Mouse (Mus musculus): ENCODE data around the gene Olfr1303.

The Olfr1303 gene

DNA sequence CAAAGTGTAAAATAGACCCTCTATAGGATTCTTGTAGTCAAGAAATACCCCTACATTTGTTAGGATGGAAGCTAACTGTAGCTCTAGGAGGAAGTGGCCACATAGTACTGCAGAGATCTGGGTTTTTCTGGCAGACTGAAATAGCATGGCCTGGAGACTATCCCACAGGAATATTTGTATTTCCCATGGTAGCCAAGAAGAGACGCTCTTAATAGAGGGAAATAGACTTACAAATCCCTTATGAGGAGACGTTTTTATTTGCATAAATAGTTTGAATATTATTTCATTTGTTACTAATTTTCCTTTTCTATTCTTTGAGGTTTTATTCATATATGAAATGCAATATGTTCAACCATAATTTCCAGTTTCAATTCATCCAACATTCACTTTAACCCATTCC, at the start of gene Olfr1303:
TSS of gene Olfr1303 (minus strand) at position 101 of the 400 bp plus-strand sequence.
- in situ Hi-C loops (cut with MboI, MseI) = no loop called here

DNA sequence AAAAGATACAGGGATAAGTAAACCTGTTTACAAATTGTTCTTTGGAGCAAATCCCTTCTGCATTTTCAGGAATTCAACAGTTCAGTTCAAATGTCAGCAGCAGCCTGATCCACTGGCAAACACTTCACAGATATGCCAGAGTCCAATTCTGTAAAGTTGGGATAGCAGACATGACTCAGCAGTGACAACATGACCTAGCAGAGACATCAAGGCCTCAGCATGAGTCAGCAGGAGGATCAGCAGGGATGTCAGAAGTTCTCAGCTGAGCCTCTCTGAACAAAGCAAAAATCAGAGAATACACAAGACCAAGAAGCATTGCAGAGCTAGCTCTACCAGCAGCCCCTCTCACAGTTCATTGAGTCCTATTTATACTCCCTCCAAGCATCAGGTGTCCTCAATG, 7.2 kb downstream of the Olfr1303 start:
- in situ Hi-C loops (cut with MboI, MseI) = no loop called here

GRCm38 (mm10) chr2:111777129-111777528, 43.0 kb downstream of the Olfr1303 start, which contains the start of gene Olfr1302:
Gene Olfr1302, plus strand, starts transcription at chr2:111777429.
- in situ Hi-C loops (cut with MboI, MseI) = no loop called here
